Mouse (Mus musculus) bone marrow macrophage, adult 2 months (primary cell): Measurements from ENCODE around the gene Paxbp1.

Experiments used
- CTCF ChIP-seq: IDR thresholded peaks from 2 replicates; pipeline ENCODE4 v1.5.1; 2012; ENCODE audit warnings: low read depth, mild to moderate bottlenecking, low read length, moderate library complexity
- POLR2A ChIP-seq: IDR thresholded peaks from 2 replicates; pipeline ENCODE4 v1.6.1; 2012; ENCODE audit warnings: mild to moderate bottlenecking, low read depth, low read length, borderline replicate concordance

DNA sequence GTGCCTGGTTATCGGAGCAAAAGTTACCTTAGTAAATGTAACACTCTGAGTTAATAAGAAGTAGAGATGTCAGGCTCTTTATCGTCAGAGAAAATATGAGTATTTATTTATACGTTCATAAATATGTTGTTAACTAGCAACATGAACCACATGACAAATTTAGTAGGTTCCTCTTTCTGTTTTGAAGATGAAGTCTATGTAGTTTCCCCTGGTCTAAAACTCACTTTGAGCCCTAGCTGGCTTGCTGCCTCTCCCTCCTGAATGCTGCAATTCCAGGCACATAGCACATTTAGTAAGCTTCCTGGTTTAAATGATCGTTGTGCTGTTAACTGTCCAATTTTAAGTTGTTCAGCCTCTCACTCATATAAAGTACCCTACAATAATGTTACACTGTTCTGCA is 13.6 kb downstream of the Paxbp1 start:
- TF ChIP-seq CTCF: no peak
- TF ChIP-seq POLR2A: no peak
